Mouse (Mus musculus): ENCODE data around the gene Wdr61. TPM values are rescaled to one million over a fixed set of nuclear protein-coding genes. Genes with fewer than 3 reads are reported as not detected.

Wdr61 gene
- polyA plus RNA-seq, 1 experiment from 2014 or later = 159 TPM

DNA sequence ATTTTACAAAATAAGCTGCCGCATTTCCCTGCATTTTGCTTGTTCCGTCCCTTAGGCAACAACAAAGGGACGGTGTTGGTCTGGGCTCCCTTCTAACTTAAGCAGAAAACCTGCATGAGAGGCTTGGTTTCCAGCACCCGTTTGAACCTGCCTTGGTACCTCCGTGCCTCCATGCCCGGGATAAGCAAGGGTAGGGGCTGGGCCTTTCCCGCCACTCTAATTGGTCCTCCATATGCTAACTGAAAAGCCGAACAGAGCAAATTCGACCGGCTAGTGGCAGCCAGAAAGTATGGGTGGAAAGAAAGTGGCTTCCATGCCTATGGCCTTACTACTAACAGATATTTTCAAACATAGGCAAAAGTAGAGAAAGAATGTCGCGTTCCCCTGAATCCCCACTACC is 29.8 kb upstream of the Wdr61 start:
- Histone ChIP-seq H3K4me3 (ENCODE audit: low read depth, low read length) (peak overlapping the region; percentile 34), H3K4me2 (ENCODE audit: low read depth, low read length, severe bottlenecking) (peak overlapping the region; percentile 60; the same call in 1 of the 2 replicates), H3K27me3 (ENCODE audit: control insufficient read depth, insufficient read depth, low read length) (peaks cover 31% of the 10 kb centered on the region), H3K9ac (ENCODE audit: low read length) (no peak overlapping the region), H3K9me3 (ENCODE audit: control insufficient read depth, low read length) (no peaks in the 10 kb centered on the region), H3K4me1 (replicated peaks; ENCODE audit: control insufficient read depth, insufficient read depth, low read length) (peaks cover 8% of the 10 kb centered on the region), H3K36me3 (ENCODE audit: control insufficient read depth, insufficient read depth, low read length) (no peaks in the 10 kb centered on the region), H3K27ac (ENCODE audit: low read depth, low read length) (no peak overlapping the region)
- no peak for ATAC-seq (replicated peaks; ENCODE audit: low FRiP score)
- no peak for DNase-seq (ENCODE audit: low spot score)
- WGBS = 16% methylated on average over 12 of the region's 12 CpGs

DNA sequence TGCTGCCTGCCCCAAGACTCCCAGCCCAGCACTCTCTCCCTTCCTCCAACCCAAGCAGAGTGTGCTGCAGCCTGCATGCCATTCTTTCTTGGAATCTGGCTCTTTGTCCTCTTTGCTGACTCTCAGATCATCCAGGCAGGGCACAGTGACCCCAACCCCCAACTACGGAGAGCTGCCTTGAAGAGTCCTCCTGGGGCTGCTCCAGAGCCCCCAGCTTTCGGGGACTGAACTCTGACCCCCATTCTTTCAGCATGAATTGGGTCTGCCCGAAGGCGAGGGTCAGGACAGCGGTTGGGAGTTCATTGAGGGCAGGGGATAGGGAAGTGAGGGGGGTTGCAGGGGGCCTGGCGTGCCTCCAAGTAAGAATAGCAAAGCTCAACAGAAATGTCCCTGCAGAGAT is 25.3 kb upstream of the Wdr61 start:
- Histone ChIP-seq H3K4me3 (ENCODE audit: low read depth, low read length) (no peak overlapping the region), H3K9me3 (ENCODE audit: control insufficient read depth, low read length) (no peaks in the 10 kb centered on the region), H3K36me3 (ENCODE audit: control insufficient read depth, insufficient read depth, low read length) (no peaks in the 10 kb centered on the region), H3K27me3 (ENCODE audit: control insufficient read depth, insufficient read depth, low read length) (peaks cover 10% of the 10 kb centered on the region), H3K27ac (ENCODE audit: low read depth, low read length) (no peak overlapping the region), H3K9ac (ENCODE audit: low read length) (no peak overlapping the region), H3K4me1 (replicated peaks; ENCODE audit: control insufficient read depth, insufficient read depth, low read length) (peaks cover 2% of the 10 kb centered on the region), H3K4me2 (ENCODE audit: low read depth, low read length, severe bottlenecking) (no peak overlapping the region)
- 10% methylated on average over 6 of the region's 6 CpGs for WGBS
- ATAC-seq (replicated peaks; ENCODE audit: low FRiP score) (no peak), DNase-seq (ENCODE audit: low spot score) (no peak)

- no peak overlapping the region for H3K9ac ChIP-seq (ENCODE audit: low read length)
- no peak overlapping the region for H3K4me2 ChIP-seq (ENCODE audit: low read depth, low read length, severe bottlenecking)
- no peaks in the 10 kb centered on the region for H3K27me3 ChIP-seq (ENCODE audit: control insufficient read depth, insufficient read depth, low read length)
- no peak for ATAC-seq (replicated peaks; ENCODE audit: low FRiP score)
- 54% methylated on average over 11 of the region's 11 CpGs for WGBS
- H3K9me3 ChIP-seq (ENCODE audit: control insufficient read depth, low read length) = no peaks in the 10 kb centered on the region
- H3K4me1 ChIP-seq (replicated peaks; ENCODE audit: control insufficient read depth, insufficient read depth, low read length) = peaks cover 4% of the 10 kb centered on the region; the same call in 1 of the 2 replicates
- DNase-seq (ENCODE audit: low spot score) = no peak
- no peaks in the 10 kb centered on the region for H3K36me3 ChIP-seq (ENCODE audit: control insufficient read depth, insufficient read depth, low read length)
- no peak overlapping the region for H3K4me3 ChIP-seq (ENCODE audit: low read depth, low read length)
- no peak overlapping the region for H3K27ac ChIP-seq (ENCODE audit: low read depth, low read length)
These were observed 18.6 kb upstream of the Wdr61 start for GRCm38 (mm10) chr9:54752944-54753295.

DNA sequence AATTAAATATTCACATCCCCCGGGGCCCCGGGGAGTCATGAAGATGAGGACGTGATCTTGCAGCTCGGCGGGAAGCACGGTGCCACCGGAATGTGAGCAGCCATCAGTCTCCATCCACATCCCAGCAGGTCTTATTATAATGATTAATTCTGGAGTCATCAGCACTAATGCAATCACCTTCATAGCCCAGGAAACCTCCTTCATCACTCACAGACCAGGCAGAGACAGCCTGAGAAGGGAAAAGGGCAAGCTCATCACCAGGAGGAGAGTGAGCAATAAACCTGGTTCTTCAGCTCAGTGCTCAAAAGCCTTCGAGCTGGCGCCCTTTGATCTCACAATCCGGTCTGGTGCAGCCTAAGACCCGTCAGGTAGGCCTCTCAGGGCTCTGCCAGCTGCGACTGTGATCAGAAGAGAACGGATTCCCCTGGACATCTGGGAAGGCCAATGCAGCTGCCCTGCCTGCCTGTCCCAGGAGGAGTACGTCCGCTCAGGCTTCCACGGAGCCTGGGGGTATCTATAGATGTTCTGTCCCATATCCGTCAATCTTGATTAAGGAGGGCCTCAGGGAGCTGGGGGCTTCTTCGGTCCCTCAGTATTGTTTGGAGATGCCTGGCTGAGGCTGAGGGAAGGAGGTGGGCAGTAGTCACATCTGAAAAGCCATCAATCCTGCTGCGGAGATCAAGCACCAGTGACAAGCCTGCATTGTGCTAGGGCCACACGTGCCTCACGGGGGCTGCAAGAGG is 18.1 kb upstream of the Wdr61 start:
- H3K9me3 ChIP-seq (ENCODE audit: control insufficient read depth, low read length) = no peaks in the 10 kb centered on the region
- H3K4me3 ChIP-seq (ENCODE audit: low read depth, low read length) = no peak overlapping the region
- no peak overlapping the region for H3K27ac ChIP-seq (ENCODE audit: low read depth, low read length)
- no peak for DNase-seq (ENCODE audit: low spot score)
- no peak overlapping the region for H3K4me2 ChIP-seq (ENCODE audit: low read depth, low read length, severe bottlenecking)
- no peaks in the 10 kb centered on the region for H3K36me3 ChIP-seq (ENCODE audit: control insufficient read depth, insufficient read depth, low read length)
- 39% methylated on average over 21 of the region's 21 CpGs for WGBS
- no peak for ATAC-seq (replicated peaks; ENCODE audit: low FRiP score)
- H3K27me3 ChIP-seq (ENCODE audit: control insufficient read depth, insufficient read depth, low read length) = no peaks in the 10 kb centered on the region
- no peak overlapping the region for H3K9ac ChIP-seq (ENCODE audit: low read length)
- peaks cover 4% of the 10 kb centered on the region; the same call in 1 of the 2 replicates for H3K4me1 ChIP-seq (replicated peaks; ENCODE audit: control insufficient read depth, insufficient read depth, low read length)

DNA sequence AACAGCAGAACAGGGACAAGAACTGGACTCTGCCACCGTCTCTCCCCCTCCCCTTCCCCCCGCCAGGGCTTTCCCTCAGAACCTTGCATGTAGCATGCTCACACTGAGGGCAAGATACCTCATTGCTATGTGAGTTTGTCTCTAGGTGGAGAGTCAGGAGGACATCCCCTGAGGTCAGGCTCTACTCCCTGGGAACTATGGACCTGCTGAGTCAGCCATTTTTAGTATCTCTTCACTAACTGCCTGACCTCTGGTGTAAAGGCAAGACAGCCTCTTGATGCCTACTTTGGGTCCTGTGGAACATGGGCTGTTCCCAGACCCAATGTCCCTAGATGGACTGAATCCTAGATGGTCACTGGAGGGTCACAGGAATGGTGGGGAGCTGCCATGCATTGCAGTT is 17.4 kb upstream of the Wdr61 start:
- Histone ChIP-seq H3K4me3 (ENCODE audit: low read depth, low read length) (no peak overlapping the region), H3K27ac (ENCODE audit: low read depth, low read length) (no peak overlapping the region), H3K36me3 (ENCODE audit: control insufficient read depth, insufficient read depth, low read length) (no peaks in the 10 kb centered on the region), H3K27me3 (ENCODE audit: control insufficient read depth, insufficient read depth, low read length) (no peaks in the 10 kb centered on the region), H3K9me3 (ENCODE audit: control insufficient read depth, low read length) (no peaks in the 10 kb centered on the region), H3K9ac (ENCODE audit: low read length) (no peak overlapping the region), H3K4me2 (ENCODE audit: low read depth, low read length, severe bottlenecking) (no peak overlapping the region), H3K4me1 (replicated peaks; ENCODE audit: control insufficient read depth, insufficient read depth, low read length) (peaks cover 4% of the 10 kb centered on the region; the same call in 1 of the 2 replicates)
- no peak for DNase-seq (ENCODE audit: low spot score)
- no peak for ATAC-seq (replicated peaks; ENCODE audit: low FRiP score)
- 89% methylated on average over 2 of the region's 2 CpGs for WGBS

GRCm38 (mm10) chr9:54750215-54750981 is 16.1 kb upstream of the Wdr61 start:
- Histone ChIP-seq H3K4me2 (ENCODE audit: low read depth, low read length, severe bottlenecking) (no peak overlapping the region), H3K4me1 (replicated peaks; ENCODE audit: control insufficient read depth, insufficient read depth, low read length) (peaks cover 4% of the 10 kb centered on the region; the same call in 1 of the 2 replicates), H3K36me3 (ENCODE audit: control insufficient read depth, insufficient read depth, low read length) (no peaks in the 10 kb centered on the region), H3K4me3 (ENCODE audit: low read depth, low read length) (no peak overlapping the region), H3K9ac (ENCODE audit: low read length) (no peak overlapping the region), H3K27ac (ENCODE audit: low read depth, low read length) (no peak overlapping the region), H3K27me3 (ENCODE audit: control insufficient read depth, insufficient read depth, low read length) (no peaks in the 10 kb centered on the region), H3K9me3 (ENCODE audit: control insufficient read depth, low read length) (no peaks in the 10 kb centered on the region)
- ATAC-seq (replicated peaks; ENCODE audit: low FRiP score) (no peak), DNase-seq (ENCODE audit: low spot score) (no peak)
- WGBS = 79% methylated on average over 7 of the region's 7 CpGs

DNA sequence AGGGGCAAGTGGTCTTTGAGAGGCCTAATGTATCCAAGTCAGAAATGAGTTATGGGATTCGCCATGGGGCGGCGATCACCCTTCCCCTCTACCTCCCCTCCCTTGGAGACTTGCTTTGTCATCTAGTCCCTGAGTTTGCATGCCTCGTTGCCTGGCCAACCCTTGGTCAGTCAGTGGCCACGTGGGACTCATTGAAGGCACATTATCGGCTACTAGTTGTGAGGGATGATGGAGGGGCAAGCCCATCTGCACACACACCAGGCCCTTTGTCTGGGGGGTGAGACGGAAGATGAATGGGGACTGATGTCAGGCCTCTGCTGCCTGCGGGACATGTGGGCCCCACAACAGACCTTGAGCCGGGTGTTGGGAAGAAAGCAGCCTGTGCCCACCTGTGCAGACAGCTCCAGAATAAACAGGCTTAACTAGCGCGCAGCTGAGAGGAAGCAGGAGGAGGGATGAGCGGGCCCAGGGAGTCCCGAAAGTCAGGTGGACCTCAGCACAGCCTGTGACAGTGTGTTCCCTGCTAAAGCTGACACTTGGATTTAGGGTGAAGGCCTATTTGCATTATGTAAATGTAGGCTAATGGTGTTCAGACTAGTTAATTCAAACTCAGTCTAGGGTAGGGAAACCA is 11.5 kb upstream of the Wdr61 start:
- H3K9ac ChIP-seq (ENCODE audit: low read length) = no peak overlapping the region
- no peaks in the 10 kb centered on the region for H3K9me3 ChIP-seq (ENCODE audit: control insufficient read depth, low read length)
- H3K36me3 ChIP-seq (ENCODE audit: control insufficient read depth, insufficient read depth, low read length) = no peaks in the 10 kb centered on the region
- H3K27me3 ChIP-seq (ENCODE audit: control insufficient read depth, insufficient read depth, low read length) = no peaks in the 10 kb centered on the region
- no peak overlapping the region for H3K27ac ChIP-seq (ENCODE audit: low read depth, low read length)
- DNase-seq (ENCODE audit: low spot score) (no peak), ATAC-seq (replicated peaks; ENCODE audit: low FRiP score) (no peak)
- H3K4me1 ChIP-seq (replicated peaks; ENCODE audit: control insufficient read depth, insufficient read depth, low read length) = no peaks in the 10 kb centered on the region
- whole genome bisulfite sequencing = 67% methylated on average over 13 of the region's 13 CpGs
- no peak overlapping the region for H3K4me2 ChIP-seq (ENCODE audit: low read depth, low read length, severe bottlenecking)
- H3K4me3 ChIP-seq (ENCODE audit: low read depth, low read length) = no peak overlapping the region

DNA sequence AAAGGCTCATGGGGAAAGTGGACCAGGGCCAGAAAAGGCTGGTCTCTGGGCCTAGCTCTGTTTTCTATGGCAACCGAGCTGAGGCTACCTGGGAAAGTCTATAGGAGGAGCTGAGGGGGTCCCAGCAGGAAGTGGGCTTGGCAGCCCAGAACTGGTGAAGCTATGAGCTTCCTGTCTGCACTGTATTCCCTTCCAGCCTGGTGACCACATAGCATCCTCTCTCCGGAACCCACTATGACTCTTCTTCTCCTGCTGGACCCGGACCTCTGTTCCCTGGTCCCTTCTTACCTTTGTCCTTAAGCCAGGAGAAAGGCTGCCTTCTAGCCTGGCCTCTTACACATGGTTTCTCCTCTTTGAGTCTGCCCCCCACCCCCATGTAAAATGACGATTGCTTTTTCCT is 9.6 kb upstream of the Wdr61 start:
- H3K4me3 ChIP-seq (ENCODE audit: low read depth, low read length) = no peak overlapping the region
- no peaks in the 10 kb centered on the region for H3K9me3 ChIP-seq (ENCODE audit: control insufficient read depth, low read length)
- H3K27me3 ChIP-seq (ENCODE audit: control insufficient read depth, insufficient read depth, low read length) = no peaks in the 10 kb centered on the region
- H3K9ac ChIP-seq (ENCODE audit: low read length) = no peak overlapping the region
- H3K4me1 ChIP-seq (replicated peaks; ENCODE audit: control insufficient read depth, insufficient read depth, low read length) = no peaks in the 10 kb centered on the region
- H3K4me2 ChIP-seq (ENCODE audit: low read depth, low read length, severe bottlenecking) = no peak overlapping the region
- DNase-seq (ENCODE audit: low spot score) (no peak), ATAC-seq (replicated peaks; ENCODE audit: low FRiP score) (no peak)
- no peak overlapping the region for H3K27ac ChIP-seq (ENCODE audit: low read depth, low read length)
- WGBS = 83% methylated on average over 4 of the region's 4 CpGs
- no peaks in the 10 kb centered on the region for H3K36me3 ChIP-seq (ENCODE audit: control insufficient read depth, insufficient read depth, low read length)
